Mouse (Mus musculus) forebrain, embryonic 10.5 days (tissue): Measurements from ENCODE around the gene Speg. TPM values are rescaled to one million over a fixed set of nuclear protein-coding genes. Genes with fewer than 3 reads are reported as not detected.

Source experiments
- DNase-seq: peaks from one replicate; pipeline ENCODE4 v3.0.0-alpha.2; 2017; ENCODE audit warnings: low spot score; ENCODE audit errors: extremely low spot score
- H3K27ac ChIP-seq: fragments of 300-500 bp; sonication (generic); 2 replicates; pipeline ENCODE4 v1.5.1; 2016; ENCODE audit warnings: mild to moderate bottlenecking
- H3K27me3 ChIP-seq: fragments of 300-500 bp; sonication (generic); 2 replicates; pipeline ENCODE4 v1.6.1; 2016; ENCODE audit warnings: mild to moderate bottlenecking; ENCODE audit not compliant: poor library complexity, severe bottlenecking
- H3K36me3 ChIP-seq: fragments of 300-500 bp; sonication (generic); replicated peaks from 2 replicates; pipeline ENCODE4 v1.6.1; 2016; ENCODE audit warnings: mild to moderate bottlenecking, moderate library complexity
- H3K4me1 ChIP-seq: fragments of 300-500 bp; sonication (generic); 2 replicates; pipeline ENCODE4 v1.6.1; 2016
- H3K4me3 ChIP-seq: fragments of 300-500 bp; sonication (generic); 2 replicates; pipeline ENCODE4 v1.5.1; 2016; ENCODE audit warnings: mild to moderate bottlenecking, moderate library complexity
- H3K9me3 ChIP-seq: fragments of 300-500 bp; sonication (generic); 2 replicates; pipeline ENCODE4 v1.6.1; 2016; ENCODE audit warnings: mild to moderate bottlenecking, moderate library complexity
- WGBS: fragments of 180-500 bp; shearing (Covaris S2); methylation state at CpG from one replicate; pipeline ENCODE4 v1.1.7; 2016; 5-methylcytosine and 5-hydroxymethylcytosine counted together
- polyA plus RNA-seq: library from polyadenylated mRNA; unstranded; fragments of >200 nt; fragmentation: Nextera tagmentation; extraction: Ambion mirVana; gene quantifications from 2 replicates; pipeline ENCODE4 v1.2.1, GENCODE M21; 2016

Speg gene
- polyA plus RNA-seq, 1 experiment from 2014 or later: 23.2 TPM

DNA sequence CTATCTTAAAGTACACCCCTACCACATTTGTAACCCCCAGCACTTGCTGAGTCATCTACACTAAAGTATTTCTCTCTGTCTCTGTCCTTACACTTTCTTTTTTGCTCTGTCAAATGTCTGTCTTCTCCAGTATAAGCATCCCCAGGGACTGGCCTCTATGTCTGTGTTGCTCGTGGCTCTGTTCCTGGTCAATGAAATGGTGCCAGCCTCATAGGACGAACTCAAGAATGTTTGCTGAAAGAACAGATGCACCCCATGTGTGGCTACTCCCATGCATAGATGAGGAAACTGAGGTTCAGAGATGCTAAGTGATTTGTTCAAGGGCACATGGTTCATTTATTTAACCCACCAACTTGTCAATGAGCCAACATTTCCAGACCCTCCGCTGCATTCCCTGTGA lies 2.6 kb upstream of the Speg start:
- H3K27me3 ChIP-seq: peaks cover 61% of the 10 kb centered on the region
- 87% methylated on average over 3 of the region's 3 CpGs for WGBS

DNA sequence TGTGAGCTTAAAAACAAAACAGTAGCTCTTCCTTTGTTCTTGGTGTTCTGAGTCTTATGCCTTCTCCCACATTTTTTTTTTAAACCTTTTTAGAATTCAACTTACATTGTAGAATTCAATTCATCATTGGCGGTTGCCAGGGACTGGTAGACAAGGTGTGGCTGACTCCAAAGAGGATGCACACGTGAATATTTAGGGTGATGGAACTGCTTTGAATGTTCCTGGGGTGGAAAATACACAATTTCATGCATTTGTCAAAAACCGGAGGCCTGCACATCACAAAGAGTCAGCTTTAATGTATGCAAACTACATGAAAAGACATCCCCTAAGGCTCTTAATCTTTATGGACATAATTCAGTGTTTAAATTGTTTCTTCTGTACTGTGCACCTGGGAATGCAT lies 1.8 kb upstream of the Speg start:
- peaks cover 29% of the 10 kb centered on the region for H3K4me1 ChIP-seq
- WGBS: 72% methylated on average over 3 of the region's 3 CpGs
- no peak overlapping the region for H3K27ac ChIP-seq
- H3K9me3 ChIP-seq: no peaks in the 10 kb centered on the region
- peaks cover 68% of the 10 kb centered on the region for H3K27me3 ChIP-seq
- H3K36me3 ChIP-seq: no peaks in the 10 kb centered on the region
- H3K4me3 ChIP-seq: no peak overlapping the region
- no peak for DNase-seq

More for the DNA sequence above, 2.6 kb upstream of the Speg start:
- DNase-seq: no peak
- Histone ChIP-seq H3K36me3 (no peaks in the 10 kb centered on the region), H3K4me1 (peaks cover 29% of the 10 kb centered on the region), H3K9me3 (no peaks in the 10 kb centered on the region), H3K4me3 (no peak overlapping the region), H3K27ac (no peak overlapping the region)

DNA sequence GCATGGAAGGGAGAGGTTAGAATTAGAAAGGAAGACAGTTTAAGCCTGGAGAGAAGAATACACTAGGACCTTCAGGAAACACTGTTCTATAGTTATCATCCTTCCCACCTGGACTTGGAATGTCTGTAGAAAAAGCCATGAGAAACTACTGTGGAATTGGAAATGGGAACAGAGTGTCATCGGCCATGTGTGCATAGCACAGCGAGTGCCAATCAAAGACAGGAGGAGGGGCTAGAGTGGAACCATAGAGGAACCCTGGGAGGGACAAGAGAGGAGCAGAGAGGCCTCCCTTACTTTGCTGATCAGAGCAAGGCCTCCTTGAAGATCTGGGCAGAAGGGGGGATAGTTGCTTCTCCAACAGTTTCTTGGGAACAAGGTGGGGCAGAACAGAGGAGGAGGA lies 4.1 kb downstream of the Speg start:
- H3K27me3 ChIP-seq: peaks cover 99% of the 10 kb centered on the region
- H3K36me3 ChIP-seq: no peaks in the 10 kb centered on the region
- peaks cover 61% of the 10 kb centered on the region for H3K4me1 ChIP-seq
- H3K9me3 ChIP-seq: no peaks in the 10 kb centered on the region
- no peak overlapping the region for H3K4me3 ChIP-seq
- 79% methylated on average over 2 of the region's 2 CpGs for WGBS
- H3K27ac ChIP-seq: no peak overlapping the region
- DNase-seq: no peak

DNA sequence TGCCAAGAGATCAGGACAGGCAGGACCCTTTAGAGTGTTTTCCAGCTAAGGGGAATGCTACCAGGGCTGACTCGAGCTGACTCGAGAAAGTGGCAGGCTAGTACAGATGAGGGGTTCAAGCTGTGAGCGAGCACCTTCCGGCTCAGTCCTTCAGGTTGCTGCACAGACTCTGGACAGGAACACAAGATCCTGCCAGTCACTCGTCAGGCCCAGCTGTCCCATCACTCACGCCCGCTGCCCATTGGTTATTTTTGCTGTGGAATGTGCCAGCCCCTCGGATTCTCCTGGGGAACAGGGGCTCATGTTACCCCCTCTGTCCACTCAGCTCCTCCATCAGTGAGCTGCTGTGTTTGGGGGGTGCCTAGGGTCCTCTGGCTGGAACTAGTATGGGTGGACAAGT lies 4.8 kb downstream of the Speg start:
- Histone ChIP-seq H3K9me3 (no peaks in the 10 kb centered on the region), H3K36me3 (0 out of 2 replicates have a peak, but pooled peaks cover 4% of the 10 kb centered on the region), H3K4me1 (peaks cover 62% of the 10 kb centered on the region), H3K27ac (0 out of 2 replicates have a peak overlapping the region, but pooled peaks have one; percentile 17), H3K27me3 (peaks cover 99% of the 10 kb centered on the region), H3K4me3 (no peak overlapping the region)
- no peak for DNase-seq
- 69% methylated on average over 8 of the region's 8 CpGs for WGBS

DNA sequence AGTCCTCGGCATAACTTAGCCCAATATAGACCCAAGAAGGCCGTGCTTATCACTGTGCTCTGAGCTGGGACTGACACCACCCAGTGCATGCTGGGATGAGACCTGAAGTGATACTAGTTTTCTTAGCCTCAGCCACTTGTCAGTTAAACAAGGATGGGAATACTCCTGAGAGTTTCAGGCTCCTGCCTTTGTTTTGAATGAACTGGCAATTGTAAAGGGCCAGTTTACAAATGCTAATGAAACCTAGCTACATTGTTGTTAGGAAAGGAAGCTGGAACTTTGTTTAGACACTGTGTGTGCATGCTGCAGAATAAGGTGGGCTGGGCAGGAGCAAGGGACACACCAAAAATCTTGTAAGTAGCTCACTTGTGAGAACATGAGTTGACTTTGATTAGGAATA lies 5.9 kb downstream of the Speg start:
- Histone ChIP-seq H3K4me1 (peaks cover 62% of the 10 kb centered on the region), H3K27ac (peak overlapping the region; percentile 91; the same call in 1 of the 2 replicates), H3K36me3 (0 out of 2 replicates have a peak, but pooled peaks cover 6% of the 10 kb centered on the region), H3K9me3 (no peaks in the 10 kb centered on the region), H3K4me3 (no peak overlapping the region), H3K27me3 (peaks cover 99% of the 10 kb centered on the region)
- DNase-seq: no peak
- 47% methylated on average over 2 of the region's 2 CpGs for WGBS

DNA sequence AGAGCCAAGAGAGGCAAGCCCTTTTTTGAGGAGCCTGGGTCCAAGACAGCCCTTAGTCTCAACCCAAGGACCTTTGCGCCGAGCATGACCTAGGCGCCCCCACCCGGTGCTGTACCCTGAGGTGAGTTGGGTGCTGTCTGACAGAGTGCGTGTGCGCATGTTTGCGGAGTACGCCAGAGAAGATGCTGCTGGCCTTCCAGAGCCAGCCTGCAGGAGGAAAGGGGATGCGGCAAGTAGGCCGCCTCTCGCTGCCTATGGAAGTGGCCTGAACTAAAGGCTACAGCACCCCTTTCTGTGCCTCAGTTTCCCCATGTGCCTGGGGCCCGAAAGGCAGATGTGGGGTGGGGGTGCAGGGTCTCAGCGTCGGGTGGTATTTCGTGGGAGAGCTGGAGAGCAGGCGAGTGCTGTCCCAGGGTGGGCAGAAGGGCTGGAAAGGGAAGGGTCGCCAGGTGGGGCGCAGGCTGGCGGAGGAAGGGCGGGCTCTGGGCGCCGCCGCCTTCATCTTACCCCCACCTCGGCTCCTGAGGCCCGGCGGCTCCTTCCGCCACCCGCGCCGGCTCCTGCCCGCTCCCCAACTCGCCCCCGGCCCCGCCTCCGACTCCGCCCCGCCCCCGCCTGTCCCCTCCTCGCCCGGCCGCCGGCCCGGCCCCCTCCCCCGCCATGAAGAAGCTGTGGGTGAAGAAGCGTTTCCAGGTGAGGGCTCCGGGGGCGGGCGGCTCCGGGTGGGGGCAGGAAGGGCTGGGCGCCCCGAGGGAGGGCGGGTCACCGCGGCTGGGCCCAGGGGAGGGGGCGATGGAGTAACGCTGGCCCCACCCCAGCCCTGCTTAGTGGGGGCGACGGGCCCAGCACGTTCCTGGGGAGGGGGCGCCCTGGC lies 6.6 kb downstream of the Speg start:
- no peaks in the 10 kb centered on the region for H3K9me3 ChIP-seq
- H3K4me1 ChIP-seq: peaks cover 70% of the 10 kb centered on the region
- WGBS: 2% methylated on average over 42 of the region's 60 CpGs

DNA sequence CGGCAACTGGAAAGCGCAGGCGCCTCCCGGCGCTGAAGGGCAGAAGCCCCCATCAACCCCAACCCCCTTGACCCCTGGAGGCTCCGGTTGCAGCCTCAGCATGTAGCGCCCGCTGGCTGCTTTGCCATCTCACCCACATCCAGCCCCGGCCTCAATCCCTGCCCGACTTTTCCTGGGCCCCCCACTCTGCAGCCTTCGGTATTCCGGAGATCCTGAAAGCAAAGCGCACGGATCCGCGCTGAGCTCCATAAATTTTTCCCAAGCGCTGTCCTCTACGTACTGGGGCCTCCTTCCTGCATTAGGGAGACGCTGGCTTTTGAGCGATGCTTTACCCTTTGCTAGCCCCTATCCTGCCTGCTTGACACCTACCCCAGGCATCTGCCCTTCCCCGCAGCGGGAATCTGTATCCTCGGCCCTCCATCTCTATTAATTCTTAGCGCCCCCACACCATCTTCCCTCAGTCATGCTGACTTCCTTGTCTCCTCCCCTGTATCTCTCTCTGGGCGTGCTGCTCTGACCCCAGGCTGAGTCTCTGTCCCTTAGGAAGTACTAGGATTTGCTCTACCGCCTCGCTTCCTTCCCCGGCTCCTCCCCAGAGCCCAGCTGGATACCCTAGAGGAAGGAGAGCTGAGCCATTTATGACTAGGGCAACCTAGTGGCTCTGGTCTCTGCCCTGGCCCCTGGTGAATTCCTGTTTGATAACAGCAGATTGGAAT lies 7.4 kb downstream of the Speg start:
- peaks cover 78% of the 10 kb centered on the region for H3K4me1 ChIP-seq

More for the DNA sequence above, 6.6 kb downstream of the Speg start:
- H3K27ac ChIP-seq: peak overlapping the region; percentile 91
- peak overlapping the region; percentile 90 for H3K4me3 ChIP-seq
- H3K27me3 ChIP-seq: peaks cover 99% of the 10 kb centered on the region
- DNase-seq: peak; percentile 59
- 0 out of 2 replicates have a peak, but pooled peaks cover 6% of the 10 kb centered on the region for H3K36me3 ChIP-seq

DNA sequence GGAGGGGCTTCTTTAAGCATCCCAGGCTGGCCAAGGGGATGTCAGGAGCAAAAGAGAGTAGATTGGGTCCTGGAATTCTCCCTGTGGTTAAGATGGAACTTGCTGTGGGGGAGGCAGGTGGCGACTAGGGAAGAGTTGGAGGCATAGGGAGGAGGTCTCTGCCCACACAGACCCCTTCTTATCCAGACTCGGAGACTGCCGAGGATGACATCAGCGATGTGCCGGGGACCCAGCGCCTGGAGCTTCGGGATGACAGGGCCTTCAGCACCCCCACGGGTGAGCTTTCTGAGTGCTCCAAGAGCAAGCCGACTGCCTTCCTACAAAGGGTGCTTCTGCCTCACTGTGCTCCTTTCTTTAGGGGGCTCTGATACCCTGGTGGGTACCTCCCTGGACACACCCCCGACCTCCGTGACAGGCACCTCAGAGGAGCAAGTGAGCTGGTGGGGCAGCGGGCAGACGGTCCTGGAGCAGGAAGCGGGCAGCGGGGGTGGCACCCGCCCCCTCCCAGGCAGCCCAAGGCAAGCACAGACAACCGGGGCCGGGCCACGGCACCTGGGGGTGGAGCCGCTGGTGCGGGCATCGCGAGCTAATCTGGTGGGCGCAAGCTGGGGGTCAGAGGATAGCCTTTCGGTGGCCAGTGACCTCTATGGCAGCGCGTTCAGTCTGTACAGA lies 9.5 kb downstream of the Speg start:
- peaks cover 97% of the 10 kb centered on the region for H3K4me1 ChIP-seq
- H3K4me3 ChIP-seq: peak overlapping the region; percentile 12; the same call in 1 of the 2 replicates

More for the DNA sequence above, 7.4 kb downstream of the Speg start:
- WGBS: under 1% methylated on average over 28 of the region's 28 CpGs
- peak overlapping the region; percentile 90 for H3K4me3 ChIP-seq
- peaks cover 99% of the 10 kb centered on the region for H3K27me3 ChIP-seq
- H3K9me3 ChIP-seq: no peaks in the 10 kb centered on the region
- DNase-seq: no peak
- 0 out of 2 replicates have a peak, but pooled peaks cover 6% of the 10 kb centered on the region for H3K36me3 ChIP-seq
- peak overlapping the region; percentile 91 for H3K27ac ChIP-seq

DNA sequence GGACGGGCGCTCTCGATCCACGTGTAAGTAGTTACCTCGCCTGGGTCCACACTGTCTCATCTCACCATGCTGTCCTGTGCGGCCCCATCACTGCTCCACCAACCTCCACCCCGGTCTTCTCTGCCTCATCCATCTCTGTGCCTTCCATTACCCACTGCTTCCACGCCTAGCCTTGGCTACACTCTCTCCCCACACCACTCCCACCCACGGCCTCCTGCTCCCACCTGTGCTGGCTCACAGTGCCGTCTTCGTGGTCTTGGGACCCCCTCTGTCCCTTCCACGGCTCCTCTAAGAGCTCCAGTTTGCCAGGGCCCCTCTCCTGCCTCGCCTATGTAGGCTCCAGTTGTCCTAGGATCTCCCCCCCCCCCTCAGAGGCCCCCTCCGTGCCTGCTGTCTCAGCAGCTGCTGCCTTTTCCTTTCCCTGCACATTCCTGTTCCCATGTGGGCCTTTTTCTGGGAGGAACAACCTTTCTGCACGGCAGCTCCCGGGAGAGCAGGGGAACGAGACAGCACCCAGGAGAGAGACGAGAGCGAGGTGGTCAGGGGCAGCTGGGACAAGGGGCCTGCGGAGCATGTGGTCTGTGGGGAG lies 10.1 kb downstream of the Speg start:
- Histone ChIP-seq H3K4me3 (peak overlapping the region; percentile 12; the same call in 1 of the 2 replicates), H3K27ac (peak overlapping the region; percentile 8; the same call in 1 of the 2 replicates), H3K36me3 (0 out of 2 replicates have a peak, but pooled peaks cover 6% of the 10 kb centered on the region), H3K27me3 (peaks cover 100% of the 10 kb centered on the region), H3K9me3 (no peaks in the 10 kb centered on the region), H3K4me1 (peaks cover 91% of the 10 kb centered on the region)
- WGBS: 76% methylated on average over 20 of the region's 20 CpGs
- DNase-seq: no peak

More for the DNA sequence above, 9.5 kb downstream of the Speg start:
- 90% methylated on average over 27 of the region's 27 CpGs for WGBS
- H3K36me3 ChIP-seq: 0 out of 2 replicates have a peak, but pooled peaks cover 6% of the 10 kb centered on the region
- DNase-seq: no peak
- H3K9me3 ChIP-seq: no peaks in the 10 kb centered on the region
- H3K27me3 ChIP-seq: peaks cover 100% of the 10 kb centered on the region
- 0 out of 2 replicates have a peak overlapping the region, but pooled peaks have one; percentile 8 for H3K27ac ChIP-seq

DNA sequence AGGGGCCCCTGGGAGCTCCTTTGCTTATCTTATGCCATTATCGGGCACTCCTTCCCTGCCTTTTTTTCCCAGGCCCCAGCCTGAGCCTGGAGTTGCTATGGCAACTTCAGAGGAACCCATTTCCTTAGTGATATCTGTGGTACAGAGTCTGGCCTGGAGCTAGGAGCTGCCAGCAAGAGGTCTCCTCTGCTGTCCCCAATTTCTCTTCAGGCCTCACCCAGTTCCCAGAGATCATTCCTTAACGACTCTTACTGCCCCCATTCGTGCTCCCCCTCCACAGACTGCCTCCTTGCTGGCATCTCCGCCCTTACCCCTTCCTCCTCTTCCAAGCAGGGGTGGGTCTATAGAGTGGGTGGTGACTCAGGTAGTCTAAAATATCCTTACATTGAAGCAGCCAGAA lies 11.1 kb downstream of the Speg start:
- no peak for DNase-seq
- peaks cover 84% of the 10 kb centered on the region for H3K4me1 ChIP-seq
- no peaks in the 10 kb centered on the region for H3K9me3 ChIP-seq
- H3K4me3 ChIP-seq: no peak overlapping the region
- no peak overlapping the region for H3K27ac ChIP-seq
- H3K27me3 ChIP-seq: peaks cover 100% of the 10 kb centered on the region
- WGBS: 35% methylated on average over 4 of the region's 4 CpGs
- H3K36me3 ChIP-seq: peaks cover 10% of the 10 kb centered on the region; the same call in 1 of the 2 replicates

DNA sequence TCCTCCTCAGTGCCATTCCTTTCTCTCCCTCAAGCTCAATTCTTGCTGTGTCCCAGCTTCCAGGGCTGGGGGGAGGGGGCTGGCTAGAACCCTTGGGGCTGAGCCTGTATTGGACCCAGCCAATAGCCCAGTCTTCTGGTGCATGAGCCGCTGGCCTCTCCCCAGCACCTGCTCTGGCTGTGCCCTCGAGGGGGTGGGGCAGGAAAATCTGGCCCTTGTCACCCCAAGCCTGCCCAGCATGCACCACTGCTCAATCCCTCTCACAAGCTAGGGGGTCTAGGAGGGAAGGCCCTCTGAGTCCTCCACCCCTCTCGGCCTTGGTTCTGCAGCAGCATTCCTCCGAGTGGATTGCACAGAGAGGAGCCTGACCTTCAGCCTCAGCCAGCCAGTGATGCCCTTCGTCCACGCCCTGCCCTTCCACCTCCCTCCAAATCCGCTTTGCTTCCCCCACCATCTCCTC lies 12.4 kb downstream of the Speg start:
- H3K27me3 ChIP-seq: peaks cover 88% of the 10 kb centered on the region
- peak overlapping the region; percentile 42 for H3K4me3 ChIP-seq
- H3K36me3 ChIP-seq: peaks cover 14% of the 10 kb centered on the region; the same call in 1 of the 2 replicates
- DNase-seq: no peak
- H3K9me3 ChIP-seq: no peaks in the 10 kb centered on the region
- peaks cover 70% of the 10 kb centered on the region for H3K4me1 ChIP-seq
- WGBS: 8% methylated on average over 7 of the region's 7 CpGs
- peak overlapping the region; percentile 65; the same call in 1 of the 2 replicates for H3K27ac ChIP-seq
